Mouse (Mus musculus): ENCODE measurements at regions not wholly inside any gene's neighbourhood (a gene's known extent, or its start where the extent isn't known, plus 50 kb on each side); places are given as distances from the start of the nearest gene placed in this dataset.

GRCm38 (mm10) chr6:17157270-17157669 is 92.3 kb downstream of the Tes start:
- no peak for DNase-seq (ENCODE audit: low spot score in 2 of 2)

GRCm38 (mm10) chr6:17169971-17170781 is 105.2 kb downstream of the Tes start:
- DNase-seq (ENCODE audit: low spot score in 2 of 2): peak in 1 of 2 experiments; percentile 31

- no peak for DNase-seq (ENCODE audit: low spot score in 2 of 2)
Observed at GRCm38 (mm10) chr6:17170782-17171272, 105.9 kb downstream of the Tes start.

- DNase-seq (ENCODE audit: low spot score in 2 of 2): peak; percentile 18 to 21
Observed at GRCm38 (mm10) chr6:17171273-17172011, 106.5 kb downstream of the Tes start.

- DNase-seq (ENCODE audit: low spot score in 2 of 2): no peak
Observed at GRCm38 (mm10) chr6:17172050-17172449, 107.1 kb downstream of the Tes start.

- DNase-seq (ENCODE audit: low spot score in 2 of 2): no peak
Observed at GRCm38 (mm10) chr6:17177153-17177552, 103.8 kb upstream of the Cav2 start.

GRCm38 (mm10) chr6:17179476-17179875 is 101.5 kb upstream of the Cav2 start:
- no peak for DNase-seq (ENCODE audit: low spot score in 2 of 2)

GRCm38 (mm10) chr6:17186604-17187003 is 94.4 kb upstream of the Cav2 start:
- DNase-seq (ENCODE audit: low spot score in 2 of 2): no peak

- DNase-seq (ENCODE audit: low spot score in 2 of 2): no peak
Observed at GRCm38 (mm10) chr6:17187106-17187505, 93.9 kb upstream of the Cav2 start.

GRCm38 (mm10) chr6:17195538-17195937 is 85.4 kb upstream of the Cav2 start:
- no peak for DNase-seq (ENCODE audit: low spot score in 2 of 2)

GRCm38 (mm10) chr6:17197728-17198397 is 83.1 kb upstream of the Cav2 start:
- no peak for DNase-seq (ENCODE audit: low spot score in 2 of 2)

GRCm38 (mm10) chr6:17198876-17199275 is 82.1 kb upstream of the Cav2 start:
- no peak for DNase-seq (ENCODE audit: low spot score in 2 of 2)

- no peak for DNase-seq (ENCODE audit: low spot score in 2 of 2)
Observed at GRCm38 (mm10) chr6:17201916-17202636, 78.9 kb upstream of the Cav2 start.

- no peak for DNase-seq (ENCODE audit: low spot score in 2 of 2)
Observed at GRCm38 (mm10) chr6:17203302-17203701, 77.7 kb upstream of the Cav2 start.

- no peak for DNase-seq (ENCODE audit: low spot score in 2 of 2)
Observed at GRCm38 (mm10) chr6:17203900-17204686, 76.9 kb upstream of the Cav2 start.

- DNase-seq (ENCODE audit: low spot score in 2 of 2): no peak
Observed at GRCm38 (mm10) chr6:17206932-17207331, 74.1 kb upstream of the Cav2 start.

GRCm38 (mm10) chr6:17209792-17210191 is 71.2 kb upstream of the Cav2 start:
- no peak for DNase-seq (ENCODE audit: low spot score in 2 of 2)

GRCm38 (mm10) chr6:17211346-17211745 is 69.6 kb upstream of the Cav2 start:
- DNase-seq (ENCODE audit: low spot score in 2 of 2): peak; percentile 8 to 30

- DNase-seq (ENCODE audit: low spot score in 2 of 2): no peak
Observed at GRCm38 (mm10) chr6:17214774-17215173, 66.2 kb upstream of the Cav2 start.

- no peak for DNase-seq (ENCODE audit: low spot score in 2 of 2)
Observed at GRCm38 (mm10) chr6:17216442-17216841, 64.5 kb upstream of the Cav2 start.

Measured in layer of hippocampus, adult 8-10 months (tissue).